In genomic region chr17:48039232-48039866, GRCm38 (mm10) we compare ENCODE assay signal across 8 mouse cellular contexts. TPM values are rescaled to one million over a fixed set of nuclear protein-coding genes. Genes with fewer than 3 reads are reported as not detected.
DNase-seq lines count a peak whose midpoint lies in the region; ATAC-seq and TF ChIP-seq lines count a peak whose summit lies in the region.

No protein-coding gene starts in this region.

- no peak overlapping the region for H3K9ac ChIP-seq in liver, embryonic 14.5 days (replicated peaks)
- no peak overlapping the region for H3K9ac ChIP-seq in neural tube, embryonic 12.5 days

- H3K4me3 ChIP-seq in E14TG2a.4 (replicated peaks; ENCODE audit: low read length), result peak overlapping the region; percentile 33; the same call in 1 of the 2 replicates
- H3K4me3 ChIP-seq in liver, embryonic 14.5 days (ENCODE audit: insufficient read depth in 1 of 2, low read depth in 2 of 2, low read length in 2 of 2), result peak overlapping the region in 1 of 2 experiments; percentile 2; a peak in 2 of 4 replicates
- no peak overlapping the region for H3K4me3 ChIP-seq in neural tube, embryonic 12.5 days

- no peak for TF ChIP-seq EP300 in liver, embryonic 14.5 days (IDR thresholded peaks at IDR 0.05; ENCODE audit: low read depth)

- H3K9me3 ChIP-seq in E14TG2a.4 (ENCODE audit: low read length), result no peaks in the 10 kb centered on the region
- H3K9me3 ChIP-seq in liver, embryonic 14.5 days (ENCODE audit: control insufficient read depth, low read length), result no peaks in the 10 kb centered on the region
- no peaks in the 10 kb centered on the region for H3K9me3 ChIP-seq in neural tube, embryonic 12.5 days

- peak; percentile 79 for ATAC-seq in common myeloid progenitor, adult 5-6 weeks (replicated peaks; ENCODE audit: low read depth, poor library complexity, severe bottlenecking)
- ATAC-seq in liver, embryonic 14.5 days (ENCODE audit: insufficient read depth), result peak; percentile 63; the same call in 1 of the 2 replicates
- ATAC-seq in neural tube, embryonic 12.5 days (ENCODE audit: low FRiP score, low read depth), result peak; percentile 73

- peaks cover 25% of the 10 kb centered on the region for H3K27me3 ChIP-seq in E14TG2a.4 (ENCODE audit: insufficient read depth, low read length)
- no peaks in the 10 kb centered on the region; the same call in 1 of the 2 replicates for H3K27me3 ChIP-seq in liver, embryonic 14.5 days (ENCODE audit: control insufficient read depth, insufficient read depth, low read length)
- 0 out of 2 replicates have a peak, but pooled peaks cover 6% of the 10 kb centered on the region for H3K27me3 ChIP-seq in neural tube, embryonic 12.5 days (replicated peaks)

- TF ChIP-seq CTCF in E14TG2a.4 (conservative IDR thresholded peaks at IDR 0.05; ENCODE audit: low read length), result no peak
- TF ChIP-seq CTCF in liver, embryonic 14.5 days (IDR thresholded peaks at IDR 0.05; ENCODE audit: low read depth), result 0 out of 2 replicates have a peak, but pooled peaks have one; percentile 13

- H3K4me1 ChIP-seq in E14TG2a.4 (replicated peaks; ENCODE audit: low read depth, low read length), result peaks cover 55% of the 10 kb centered on the region
- peaks cover 3 to 16% of the 10 kb centered on the region in 2 experiments; a peak in 2 of 4 replicates for H3K4me1 ChIP-seq in liver, embryonic 14.5 days (replicated peaks; ENCODE audit: control insufficient read depth in 2 of 2, insufficient read depth in 2 of 2, low read length in 1 of 2)
- H3K4me1 ChIP-seq in neural tube, embryonic 12.5 days, result peaks cover 22% of the 10 kb centered on the region

- H3K27ac ChIP-seq in liver, embryonic 14.5 days, result no peak overlapping the region
- H3K27ac ChIP-seq in neural tube, embryonic 12.5 days, result no peak overlapping the region

- intact Hi-C loops in gastrocnemius, postnatal 36 days (cut with DNase I), result no loop called here

- peak overlapping the region; percentile 59 for H3K4me2 ChIP-seq in liver, embryonic 14.5 days (ENCODE audit: low read depth)
- peak overlapping the region; percentile 46 for H3K4me2 ChIP-seq in neural tube, embryonic 12.5 days (replicated peaks)

- 10% methylated on average over 14 of the region's 14 CpGs for whole genome bisulfite sequencing in liver, embryonic 14.5 days (ENCODE audit: insufficient replicate concordance)
- WGBS in neural tube, embryonic 12.5 days, result 9% methylated on average over 14 of the region's 14 CpGs

- no peaks in the 10 kb centered on the region for H3K36me3 ChIP-seq in E14TG2a.4 (ENCODE audit: insufficient read depth, low read length)
- H3K36me3 ChIP-seq in liver, embryonic 14.5 days (replicated peaks; ENCODE audit: control insufficient read depth, insufficient read depth, low read depth), result no peaks in the 10 kb centered on the region
- no peaks in the 10 kb centered on the region for H3K36me3 ChIP-seq in neural tube, embryonic 12.5 days

- peak; percentile 44 to 47 for DNase-seq in gastrocnemius, postnatal 36 days
- peak; percentile 89 for DNase-seq in induced T-regulatory cell, adult 2 months (ENCODE audit: low read depth)
- peak in 1 of 3 experiments; percentile 51 for DNase-seq in liver, embryonic 14.5 days (ENCODE audit: low read depth in 3 of 3, low spot score in 3 of 3)
- peak; percentile 74 for DNase-seq in thymus, postnatal 14 days
- DNase-seq in frontal cortex, postnatal 36 days (ENCODE audit: low spot score in 2 of 2), result no peak

RNA-seq across cellular contexts. Expression of gene 1700122O11Rik, which starts 1.3 kb away (rescaled TPM):
- total RNA-seq in common myeloid progenitor, adult 5-6 weeks (2017), result not detected in 2 replicates
- total RNA-seq in gastrocnemius, postnatal 36 days (2021), result not detected
- not detected in 2 replicates for polyA plus RNA-seq in liver, embryonic 14.5 days (2012; rRNA removed)
- not detected in 2 replicates for polyA plus RNA-seq in liver, embryonic 14.5 days (2014; fragmentation: Nextera tagmentation; extraction: Ambion mirVana)
- polyA plus RNA-seq in neural tube, embryonic 12.5 days (2016; fragmentation: Nextera tagmentation; extraction: Ambion mirVana), result not detected in 2 replicates

RNA-seq across cellular contexts. Expression of gene 1700067P10Rik, which starts 49.8 kb away (rescaled TPM):
- total RNA-seq in common myeloid progenitor, adult 5-6 weeks (2017), result not detected in 2 replicates
- total RNA-seq in gastrocnemius, postnatal 36 days (2021), result not detected
- not detected in 2 replicates for polyA plus RNA-seq in liver, embryonic 14.5 days (2012; rRNA removed)
- not detected in 2 replicates for polyA plus RNA-seq in liver, embryonic 14.5 days (2014; fragmentation: Nextera tagmentation; extraction: Ambion mirVana)
- polyA plus RNA-seq in neural tube, embryonic 12.5 days (2016; fragmentation: Nextera tagmentation; extraction: Ambion mirVana), result 0.18 TPM in 1 of 2 replicates, not detected in the other

Comparison
In these comparisons a context has a peak if more than half of its experiments do, and no peak if none do; other contexts are left out.
1. DNase-seq: peak in gastrocnemius, postnatal 36 days (2 of 2), induced T-regulatory cell, adult 2 months (single experiment) and thymus, postnatal 14 days (single experiment); none in frontal cortex, postnatal 36 days (0 of 2).
2. Peak in every context shown above with its lines, with median percentiles within 50 percentile points of each other: ATAC-seq.